Comparison of ENCODE assay signal across 13 mouse cellular contexts in genomic region chr1:131751181-131751890, GRCm38 (mm10). TPM values are rescaled to one million over a fixed set of nuclear protein-coding genes. Genes with fewer than 3 reads are reported as not detected.
DNase-seq lines count a peak whose midpoint lies in the region; ATAC-seq and TF ChIP-seq lines count a peak whose summit lies in the region.
"Had no signal": no experiment of that assay in that cellular context is flagged by ENCODE, and none has a peak within 500 bp of the region (broad histone marks: within the 10 kb centered on the region; RNA-seq: fewer than 3 reads in every experiment).

No protein-coding gene starts in this region.

- no peaks in the 10 kb centered on the region for H3K36me3 ChIP-seq in lung, postnatal 0 days (ENCODE audit: insufficient read depth, low read length)
- H3K36me3 ChIP-seq in intestine, embryonic 16.5 days (ENCODE audit: control insufficient read depth, insufficient read depth, low read length) = no peaks in the 10 kb centered on the region
- H3K36me3 ChIP-seq: limb, embryonic 12.5 days had no signal

- DNase-seq in embryo, embryonic 11 days = peak; percentile 17
- DNase-seq in embryo, embryonic 10.5 days (ENCODE audit: low spot score) = no peak
- peak; percentile 79 for DNase-seq in 3T3-L1 (ENCODE audit: low read depth, low spot score)
- DNase-seq in gastrocnemius, adult 18-20 months (ENCODE audit: low spot score) = peak; percentile 78
- peak; percentile 80 for DNase-seq in lung, postnatal 0 days (ENCODE audit: low spot score)
- no peak for DNase-seq in thymus, adult 18-20 months
- DNase-seq in layer of hippocampus, postnatal 36 days = no peak
- DNase-seq: kidney, postnatal 36 days had no signal

- H3K4me2 ChIP-seq in lung, postnatal 0 days (replicated peaks; ENCODE audit: low read depth, low read length) = no peak overlapping the region
- no peak overlapping the region for H3K4me2 ChIP-seq in intestine, embryonic 16.5 days (ENCODE audit: low read depth, low read length)
- H3K4me2 ChIP-seq: limb, embryonic 12.5 days had no signal

- 55% methylated on average over 3 of the region's 3 CpGs for WGBS in lung, postnatal 0 days
- 76% methylated on average over 3 of the region's 3 CpGs for whole genome bisulfite sequencing in intestine, embryonic 16.5 days

- no peaks in the 10 kb centered on the region for H3K27me3 ChIP-seq in lung, postnatal 0 days (replicated peaks; ENCODE audit: insufficient read depth, low read length)
- no peaks in the 10 kb centered on the region for H3K27me3 ChIP-seq in intestine, embryonic 16.5 days (replicated peaks; ENCODE audit: control insufficient read depth, insufficient read depth, low read length)

- no peak for TF ChIP-seq EP300 in lung, postnatal 0 days (IDR thresholded peaks at IDR 0.05)

- ATAC-seq in lung, postnatal 0 days = peak; percentile 47
- no peak for ATAC-seq in intestine, embryonic 16.5 days
- ATAC-seq: CD4-positive, CD25-positive, alpha-beta regulatory T cell, adult 4 months had no signal

- H3K9ac ChIP-seq in lung, postnatal 0 days (replicated peaks; ENCODE audit: low read depth) = no peak overlapping the region
- no peak overlapping the region for H3K9ac ChIP-seq in intestine, embryonic 16.5 days (ENCODE audit: low read depth, low read length)
- H3K9ac ChIP-seq: limb, embryonic 12.5 days had no signal

- peaks cover 5% of the 10 kb centered on the region; the same call in 1 of the 2 replicates for H3K4me1 ChIP-seq in lung, postnatal 0 days (ENCODE audit: insufficient read depth, low read depth, low read length)
- no peaks in the 10 kb centered on the region; the same call in 1 of the 2 replicates for H3K4me1 ChIP-seq in intestine, embryonic 16.5 days (ENCODE audit: control insufficient read depth, insufficient read depth, low read length)

- H3K27ac ChIP-seq in lung, postnatal 0 days (ENCODE audit: low read length) = 0 out of 2 replicates have a peak overlapping the region, but pooled peaks have one; percentile 9
- H3K27ac ChIP-seq in intestine, embryonic 16.5 days (ENCODE audit: low read length) = no peak overlapping the region
- H3K27ac ChIP-seq: limb, embryonic 12.5 days had no signal

- H3K9me3 ChIP-seq in lung, postnatal 0 days (ENCODE audit: low read length) = no peaks in the 10 kb centered on the region
- H3K9me3 ChIP-seq in intestine, embryonic 16.5 days (ENCODE audit: control insufficient read depth, low read length) = no peaks in the 10 kb centered on the region
- H3K9me3 ChIP-seq: limb, embryonic 12.5 days; megakaryocyte, embryonic 14.5 days had no signal

- TF ChIP-seq CTCF in lung, postnatal 0 days (IDR thresholded peaks at IDR 0.05) = no peak

- no peak overlapping the region for H3K4me3 ChIP-seq in lung, postnatal 0 days (ENCODE audit: low read depth, low read length)
- no peak overlapping the region for H3K4me3 ChIP-seq in intestine, embryonic 16.5 days (ENCODE audit: low read length)
- H3K4me3 ChIP-seq: limb, embryonic 12.5 days; megakaryocyte, embryonic 14.5 days had no signal

RNA-seq across cellular contexts. Expression of gene Slc26a9, which starts 7.5 kb away (rescaled TPM):
- not detected for total RNA-seq in gastrocnemius, adult 18-20 months (2021)
- 10.9 and 12.3 TPM in 2 replicates for polyA plus RNA-seq in lung, postnatal 0 days (2015; fragmentation: Nextera tagmentation; extraction: Ambion mirVana)
- under 1 TPM; 0.12 to 0.15 TPM for total RNA-seq in layer of hippocampus, postnatal 36 days (2021)
- 2.1 and 2.8 TPM in 2 replicates for polyA plus RNA-seq in intestine, embryonic 16.5 days (2015; fragmentation: Nextera tagmentation; extraction: Ambion mirVana)
- polyA plus RNA-seq: CD4-positive, CD25-positive, alpha-beta regulatory T cell, adult 4 months; limb, embryonic 12.5 days; neural tube, embryonic 11.5 days had no signal

RNA-seq across cellular contexts. Expression of gene Pm20d1, which starts 45.8 kb away (rescaled TPM):
- total RNA-seq in gastrocnemius, adult 18-20 months (2021) = 1 to 10 TPM in 1 of 2 experiments, under 1 TPM in 1; 0.45 to 1.1 TPM
- 1.6 TPM in 2 replicates for polyA plus RNA-seq in lung, postnatal 0 days (2015; fragmentation: Nextera tagmentation; extraction: Ambion mirVana)
- 1 to 10 TPM; 1.8 to 2.2 TPM for total RNA-seq in layer of hippocampus, postnatal 36 days (2021)
- 8.0 and 10.2 TPM in 2 replicates for polyA plus RNA-seq in intestine, embryonic 16.5 days (2015; fragmentation: Nextera tagmentation; extraction: Ambion mirVana)

Comparison
In these comparisons a context has a peak if more than half of its experiments do, and no peak if none do; other contexts are left out.
1. DNase-seq: peak in embryo, embryonic 11 days (single experiment), 3T3-L1 (single experiment), gastrocnemius, adult 18-20 months (single experiment) and lung, postnatal 0 days (single experiment); none in embryo, embryonic 10.5 days (single experiment), thymus, adult 18-20 months (0 of 2) and layer of hippocampus, postnatal 36 days (0 of 2).